Mouse (Mus musculus) C2C12 (cell line): ENCODE results near the gene Taf1b. TPM values are rescaled to one million over a fixed set of nuclear protein-coding genes. Genes with fewer than 3 reads are reported as not detected.
"Not testable (repeated sequence)": the region's sequence is repeated elsewhere in the genome, so short reads cannot be mapped to it uniquely, and the experiment has no call there.

Experiments
- H3K27me3 ChIP-seq: one replicate; pipeline ENCODE4 v1.6.1; 2011; ENCODE audit not compliant: control insufficient read depth, insufficient read depth, insufficient read length
- H3K36me3 ChIP-seq: one replicate; pipeline ENCODE4 v1.6.1; 2011; ENCODE audit not compliant: control insufficient read depth, insufficient read depth
- H3K4me3 ChIP-seq: one replicate; pipeline ENCODE4 v1.5.1; 2011; ENCODE audit warnings: mild to moderate bottlenecking, control low read depth; ENCODE audit not compliant: poor library complexity, insufficient read depth, severe bottlenecking
- H3K79me2 ChIP-seq: one replicate; pipeline ENCODE4 v1.6.1; 2011; ENCODE audit not compliant: control insufficient read depth, insufficient read depth
- H3K79me3 ChIP-seq: one replicate; pipeline ENCODE4 v1.6.1; 2011; ENCODE audit warnings: low read depth, control low read depth
- H3ac ChIP-seq: one replicate; pipeline ENCODE3; 2011; ENCODE audit warnings: low read depth; ENCODE audit not compliant: control insufficient read depth, insufficient read length
- CEBPB ChIP-seq: IDR thresholded peaks from one replicate; pipeline ENCODE4 v1.6.1; 2011; ENCODE audit warnings: low read depth, mild to moderate bottlenecking, control low read depth, moderate library complexity
- CTCF ChIP-seq: IDR thresholded peaks from one replicate; pipeline ENCODE4 v1.5.1; 2011; ENCODE audit not compliant: control insufficient read depth, insufficient read depth, insufficient read length
- FOSL1 ChIP-seq: IDR thresholded peaks from one replicate; pipeline ENCODE4 v1.8.0; 2011; ENCODE audit warnings: mild to moderate bottlenecking, low read length; ENCODE audit not compliant: poor library complexity, insufficient read depth, severe bottlenecking
- MAX ChIP-seq: IDR thresholded peaks from one replicate; pipeline ENCODE4 v1.6.1; 2011; ENCODE audit warnings: mild to moderate bottlenecking, control low read depth
- MYOD1 ChIP-seq: IDR thresholded peaks from one replicate; pipeline ENCODE4 v1.6.1; 2011; ENCODE audit warnings: low read depth; ENCODE audit not compliant: control insufficient read depth, insufficient read length
- MYOG ChIP-seq: IDR thresholded peaks from one replicate; pipeline ENCODE4 v1.6.1; 2011; ENCODE audit not compliant: control insufficient read depth, insufficient read length; ENCODE audit errors: extremely low read depth
- USF1 ChIP-seq: IDR thresholded peaks from one replicate; pipeline ENCODE4 v1.6.1; 2011; ENCODE audit warnings: low read depth, mild to moderate bottlenecking, control low read depth, moderate library complexity
- polyA plus RNA-seq: library from polyadenylated mRNA; unstranded; fragments of >200 nt; fragmentation: generic; extraction: Trizol; gene quantifications from one replicate; pipeline ENCODE4 v1.2.1, GENCODE M21; 2012; ENCODE audit warnings: missing spikeins

Taf1b gene
- polyA plus RNA-seq, 1 experiment, result 8.6 TPM

GRCm38 (mm10) chr12:24473221-24473620 lies 24.9 kb upstream of the Taf1b start:
- TF ChIP-seq FOSL1 (no peak), MYOD1 (no peak), MYOG (no peak), CTCF (no peak), MAX (no peak), CEBPB (no peak), USF1 (no peak)
- no peak overlapping the region for H3K4me3 ChIP-seq
- H3K79me3 ChIP-seq, result no peaks in the 10 kb centered on the region
- no peak overlapping the region for H3ac ChIP-seq
- H3K27me3 ChIP-seq, result peaks cover 13% of the 10 kb centered on the region
- no peaks in the 10 kb centered on the region for H3K36me3 ChIP-seq
- H3K79me2 ChIP-seq, result no peaks in the 10 kb centered on the region

- H3K27me3 ChIP-seq, result no peaks in the 10 kb centered on the region
- H3K79me3 ChIP-seq, result no peaks in the 10 kb centered on the region
- H3ac ChIP-seq, result no peak overlapping the region
- H3K36me3 ChIP-seq, result no peaks in the 10 kb centered on the region
- no peak overlapping the region for H3K4me3 ChIP-seq
- no peak for TF ChIP-seq MYOD1
- TF ChIP-seq USF1, result no peak
- no peak for TF ChIP-seq CTCF
- no peak for TF ChIP-seq MYOG
- TF ChIP-seq MAX, result no peak
- TF ChIP-seq FOSL1, result no peak
- no peak for TF ChIP-seq CEBPB
- no peaks in the 10 kb centered on the region for H3K79me2 ChIP-seq
Observed at GRCm38 (mm10) chr12:24484930-24485329, 13.2 kb upstream of the Taf1b start.

GRCm38 (mm10) chr12:24486882-24487281 lies 11.3 kb upstream of the Taf1b start:
- no peak overlapping the region for H3ac ChIP-seq
- TF ChIP-seq MAX (no peak), CEBPB (no peak), CTCF (no peak), USF1 (no peak), FOSL1 (no peak)
- no peak overlapping the region for H3K4me3 ChIP-seq
- H3K27me3 ChIP-seq, result no peaks in the 10 kb centered on the region
- H3K79me2 ChIP-seq, result no peaks in the 10 kb centered on the region
- H3K79me3 ChIP-seq, result no peaks in the 10 kb centered on the region
- H3K36me3 ChIP-seq, result no peaks in the 10 kb centered on the region

GRCm38 (mm10) chr12:24492507-24492906 lies 5.7 kb upstream of the Taf1b start:
- not testable (repeated sequence) for H3K4me3 ChIP-seq, H3K27me3 ChIP-seq, H3K36me3 ChIP-seq, H3ac ChIP-seq, H3K79me3 ChIP-seq, H3K79me2 ChIP-seq

- Histone ChIP-seq H3K79me2 (no peaks in the 10 kb centered on the region), H3K4me3 (no peak overlapping the region), H3K36me3 (no peaks in the 10 kb centered on the region), H3ac (no peak overlapping the region), H3K79me3 (no peaks in the 10 kb centered on the region), H3K27me3 (no peaks in the 10 kb centered on the region)
- TF ChIP-seq CEBPB, result no peak
Observed at GRCm38 (mm10) chr12:24493011-24493410, 5.1 kb upstream of the Taf1b start.

GRCm38 (mm10) chr12:24493412-24493811 lies 4.7 kb upstream of the Taf1b start:
- Histone ChIP-seq H3K79me2 (no peaks in the 10 kb centered on the region), H3K27me3 (no peaks in the 10 kb centered on the region), H3K4me3 (no peak overlapping the region), H3K79me3 (no peaks in the 10 kb centered on the region), H3ac (no peak overlapping the region), H3K36me3 (no peaks in the 10 kb centered on the region)
- TF ChIP-seq FOSL1 (no peak), MYOG (no peak), MYOD1 (no peak), MAX (no peak), CTCF (no peak), CEBPB (no peak), USF1 (no peak)

- H3K27me3 ChIP-seq, H3ac ChIP-seq, H3K4me3 ChIP-seq, H3K79me3 ChIP-seq, H3K79me2 ChIP-seq, H3K36me3 ChIP-seq: not testable (repeated sequence)
Observed at GRCm38 (mm10) chr12:24494791-24495190, 3.4 kb upstream of the Taf1b start.

- H3K36me3 ChIP-seq, H3K27me3 ChIP-seq, H3K79me2 ChIP-seq, H3K79me3 ChIP-seq: not testable (repeated sequence)
- Histone ChIP-seq H3ac (peak overlapping the region; percentile 54), H3K4me3 (peak overlapping the region; percentile 23)
Observed at GRCm38 (mm10) chr12:24498841-24499485, 804 bp downstream of the Taf1b start.
